Mouse (Mus musculus) testis, adult 2 months (tissue): Measurements from ENCODE around the gene Phf12.

ENCODE experiments used
- CTCF ChIP-seq: fragments of 200-500 bp; IDR thresholded peaks from 2 replicates; pipeline ENCODE4 v1.5.1; 2012; ENCODE audit warnings: low read depth, mild to moderate bottlenecking, inconsistent platforms, low read length, moderate library complexity; ENCODE audit not compliant: control insufficient read depth, insufficient read depth, insufficient replicate concordance
- POLR2A ChIP-seq: fragments of 200-500 bp; IDR thresholded peaks from 2 replicates; pipeline ENCODE4 v1.6.1; 2012; ENCODE audit warnings: low read depth, mild to moderate bottlenecking, inconsistent platforms, low read length, moderate library complexity; ENCODE audit not compliant: control insufficient read depth

DNA sequence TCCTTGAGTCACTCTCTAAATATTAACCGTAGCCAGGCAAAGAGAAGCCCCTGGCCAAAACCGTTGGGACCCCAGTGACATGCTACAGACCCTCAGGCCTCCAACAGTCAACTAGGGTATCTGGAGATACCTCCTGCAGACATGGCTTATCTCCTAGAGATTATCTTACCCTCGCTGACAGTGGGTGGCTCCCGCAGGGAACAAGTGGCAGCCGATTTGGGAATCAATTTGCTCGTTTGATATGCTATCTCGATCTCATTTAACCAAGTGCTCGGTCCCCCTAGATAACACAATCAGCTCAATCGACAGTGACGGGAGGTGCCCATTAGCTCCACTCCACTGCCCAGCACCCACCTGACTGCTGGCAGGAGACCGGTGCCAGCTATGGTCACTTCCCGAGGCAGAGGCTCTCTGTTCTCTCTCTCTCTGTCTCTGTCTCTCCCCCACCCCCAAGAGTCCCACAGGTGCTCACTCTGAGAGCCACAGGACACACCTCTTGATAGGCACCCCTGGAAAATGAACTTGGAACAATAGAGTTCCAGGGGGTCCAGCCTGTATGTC lies 32.3 kb upstream of the Phf12 start:
- TF ChIP-seq CTCF: no peak
- TF ChIP-seq POLR2A: no peak
